Mouse (Mus musculus) kidney, adult 11 months (tissue): ENCODE data around the gene Dact2.

Experiments used
- DNase-seq: peaks from one replicate; pipeline ENCODE4 v3.0.0; 2022

Gene Dact2

DNA sequence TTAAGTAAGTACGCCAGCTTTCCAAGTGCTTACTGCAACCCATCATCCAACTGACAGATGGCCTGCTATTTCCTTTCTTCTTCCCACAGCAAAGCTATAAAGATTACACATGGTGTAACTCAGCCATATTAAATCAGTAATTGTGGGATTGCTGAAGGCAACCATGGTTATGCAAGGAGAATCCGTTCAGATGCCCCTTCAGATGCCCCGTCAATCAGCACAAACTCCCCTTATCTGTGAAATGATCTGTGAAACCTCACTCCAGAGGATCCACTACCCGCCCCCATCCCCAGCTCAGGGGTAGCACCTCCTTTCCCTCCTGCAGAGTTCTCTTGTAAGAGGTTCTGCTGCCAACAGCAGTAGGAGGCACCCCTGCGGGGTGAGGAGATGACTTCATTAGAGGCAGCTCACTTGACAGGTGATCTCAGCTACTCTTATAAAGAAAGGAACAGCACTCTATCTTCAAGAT, 3.0 kb upstream of the Dact2 start:
- DNase-seq, result no peak

GRCm38 (mm10) chr17:14206062-14206461, 2.0 kb upstream of the Dact2 start:
- peak; percentile 56 for DNase-seq

- no peak for DNase-seq
Observed at GRCm38 (mm10) chr17:14205236-14205635, 1.1 kb upstream of the Dact2 start.

DNA sequence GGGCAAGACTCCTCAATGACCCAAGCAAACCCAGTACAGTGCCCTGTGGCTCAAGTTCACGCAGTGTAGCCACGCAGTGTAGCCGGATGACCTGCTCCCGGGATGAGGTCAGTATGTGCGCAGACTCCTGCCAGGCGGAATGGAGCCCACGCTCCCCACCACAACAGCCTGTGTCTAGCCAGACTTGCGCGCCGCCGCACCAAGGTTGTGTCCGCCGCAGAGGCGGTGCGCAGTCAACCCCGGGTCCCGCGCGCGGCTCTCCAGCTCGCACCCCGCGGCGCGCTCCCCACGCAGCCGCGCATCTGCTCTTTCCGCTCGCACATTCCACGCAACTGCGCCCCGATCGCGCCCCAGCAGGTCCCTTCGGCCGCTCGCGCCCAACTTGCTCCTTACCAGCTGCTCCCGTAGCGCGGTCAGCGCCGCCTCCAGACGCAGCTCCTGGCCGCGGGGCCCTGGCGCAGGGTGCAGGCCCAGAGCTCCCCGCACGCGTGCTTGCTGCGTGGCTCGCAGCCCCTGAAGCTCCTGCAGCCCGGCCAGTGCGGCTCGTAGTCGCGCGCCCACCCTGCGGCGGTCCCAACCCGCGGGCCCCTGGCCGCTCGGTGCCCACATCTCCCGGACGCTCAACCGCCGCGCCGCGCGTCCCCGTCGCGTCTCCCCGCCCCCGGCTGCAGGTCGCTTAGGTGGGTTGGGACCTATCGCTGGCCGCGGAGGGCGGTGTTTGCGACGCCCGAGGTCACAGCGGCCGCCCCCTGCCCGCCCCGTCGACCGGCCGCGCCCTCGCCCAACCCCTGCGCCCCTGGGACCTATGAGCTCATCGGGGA, 773 bp downstream of the Dact2 start:
- DNase-seq, result peak; percentile 76

DNA sequence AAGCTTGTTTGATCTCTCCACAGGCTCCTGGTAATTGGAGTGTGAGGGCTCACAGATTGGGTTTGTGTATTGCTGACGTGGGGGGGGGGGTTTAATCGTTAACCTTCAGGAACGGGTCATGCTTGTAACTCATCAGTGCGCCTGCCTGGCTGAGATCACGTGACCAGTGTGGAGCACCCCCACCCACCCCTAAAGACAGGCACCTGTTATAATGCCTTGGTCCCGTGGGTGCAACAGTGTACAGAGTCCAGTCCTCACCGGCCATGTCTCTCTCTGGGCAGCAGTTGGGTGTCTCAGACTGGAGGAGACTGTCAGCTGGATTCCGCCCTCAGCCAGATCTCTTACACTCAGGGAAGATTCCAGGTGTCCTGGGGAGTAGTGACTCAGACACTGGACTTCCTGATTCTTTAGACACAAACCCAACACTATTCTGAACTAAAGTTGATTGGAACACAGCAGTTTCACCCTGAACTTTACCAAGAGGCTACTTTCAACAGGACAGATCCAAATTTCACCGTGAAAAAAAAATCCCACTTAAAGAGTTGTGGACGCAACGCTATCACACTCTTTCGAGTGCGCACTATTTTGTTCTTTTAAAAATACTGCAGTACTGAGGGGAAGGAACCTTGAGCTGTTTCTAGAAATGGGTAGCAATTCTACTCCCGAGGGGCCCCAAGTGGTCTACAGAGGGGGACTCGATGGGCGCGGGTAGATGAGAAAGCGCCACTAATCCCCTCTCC, 1.6 kb downstream of the Dact2 start:
- peak; percentile 92 for DNase-seq

GRCm38 (mm10) chr17:14201281-14201787, 2.8 kb downstream of the Dact2 start:
- peak; percentile 59 for DNase-seq

DNA sequence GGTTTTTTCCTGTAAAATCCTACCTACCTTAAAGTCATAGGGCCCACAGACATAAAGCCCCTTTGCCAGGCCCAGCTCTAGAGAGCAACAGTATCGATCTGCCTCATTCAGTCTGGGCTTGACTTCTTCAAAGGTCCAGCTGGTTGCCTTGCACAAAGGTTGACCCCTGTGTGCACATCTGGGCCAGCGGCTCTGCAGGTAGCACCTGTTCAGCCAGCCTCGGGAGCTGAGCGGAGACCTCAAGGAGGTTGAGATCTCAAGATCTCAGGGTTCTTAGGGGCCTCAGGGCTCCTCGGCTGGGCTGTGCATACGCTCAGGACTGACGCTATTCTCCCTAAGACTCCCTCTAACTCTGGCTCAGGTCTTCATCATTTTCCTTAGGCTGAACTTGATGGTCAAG, 3.9 kb downstream of the Dact2 start:
- no peak for DNase-seq

- DNase-seq, result no peak
Observed at GRCm38 (mm10) chr17:14199621-14200020, 4.5 kb downstream of the Dact2 start.

DNA sequence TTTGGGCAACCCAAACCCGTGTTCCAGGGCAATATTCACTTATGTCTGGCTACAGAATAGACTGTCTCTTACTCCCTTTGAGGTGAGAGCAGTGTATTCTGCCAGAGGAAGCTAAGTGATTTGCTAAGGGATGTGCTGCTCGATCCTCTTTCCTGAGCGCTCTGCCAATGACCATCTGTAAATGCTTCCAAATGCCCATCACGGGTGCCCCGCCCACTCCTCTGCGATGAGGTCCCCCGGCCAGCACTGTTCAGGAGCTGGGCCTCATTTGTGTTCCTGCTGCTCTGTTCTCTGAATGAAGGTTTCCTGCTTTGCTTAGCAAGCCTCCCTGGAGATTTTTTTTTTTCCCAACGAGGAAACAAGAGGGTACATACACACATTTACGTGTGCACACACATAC, 11.2 kb downstream of the Dact2 start:
- DNase-seq, result no peak

DNA sequence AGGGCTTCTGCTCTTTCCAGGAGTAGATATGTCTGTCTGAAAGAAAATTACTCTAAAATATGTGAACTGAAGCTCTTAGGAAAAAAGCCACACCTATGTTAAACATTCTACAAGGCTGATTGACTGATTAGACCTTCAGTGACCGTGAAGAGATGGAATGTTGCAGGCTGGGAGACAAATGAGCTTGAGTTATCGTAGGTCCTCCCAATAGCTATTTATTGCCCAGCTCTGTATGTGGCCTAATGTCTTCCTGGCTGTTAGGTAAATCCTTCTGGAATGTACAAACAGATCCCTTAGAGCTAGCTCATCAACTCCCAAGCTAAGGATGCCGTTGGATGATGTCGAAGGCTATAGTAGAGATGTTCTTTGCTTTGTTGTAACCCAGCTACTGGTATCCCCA, 11.7 kb downstream of the Dact2 start:
- DNase-seq, result no peak

DNA sequence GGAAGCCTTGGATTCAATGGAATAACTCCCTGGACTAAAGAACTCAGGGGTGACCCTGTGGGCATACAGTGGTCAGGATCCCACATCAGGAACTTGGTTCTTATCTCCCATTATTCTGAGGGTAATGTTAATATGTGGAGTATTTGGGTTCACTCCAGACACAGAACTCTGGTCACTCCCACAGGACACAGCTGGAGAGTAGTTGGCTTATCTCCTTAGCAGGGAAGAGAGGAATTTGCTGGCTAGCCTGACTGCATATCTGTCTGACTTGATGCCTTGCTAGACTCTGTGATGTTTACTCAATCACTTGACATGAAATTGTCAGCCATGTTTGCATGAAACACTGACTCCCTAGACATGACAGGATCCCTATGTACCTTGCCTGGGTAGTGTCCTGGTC, 15.6 kb downstream of the Dact2 start:
- DNase-seq, result no peak

DNA sequence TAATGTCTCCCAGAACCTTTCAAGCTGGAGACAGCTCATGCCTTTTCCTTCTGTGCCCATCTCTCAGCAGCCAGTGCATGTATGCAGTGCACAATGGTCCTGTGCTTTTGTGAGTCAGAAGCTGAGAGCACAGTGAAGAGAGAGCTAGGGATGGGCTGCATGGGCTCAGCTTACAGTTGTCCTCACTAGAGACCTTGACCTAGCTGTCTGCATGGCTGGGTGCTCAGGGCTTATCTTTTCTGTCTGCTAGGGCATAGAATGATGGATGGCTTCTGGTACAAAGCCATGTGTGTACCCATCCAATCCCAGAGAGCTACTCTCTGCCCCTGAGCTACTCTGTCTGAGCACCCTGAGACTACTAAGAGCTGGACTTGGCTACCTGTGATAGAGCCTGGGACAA, 17.0 kb downstream of the Dact2 start:
- DNase-seq, result no peak

DNA sequence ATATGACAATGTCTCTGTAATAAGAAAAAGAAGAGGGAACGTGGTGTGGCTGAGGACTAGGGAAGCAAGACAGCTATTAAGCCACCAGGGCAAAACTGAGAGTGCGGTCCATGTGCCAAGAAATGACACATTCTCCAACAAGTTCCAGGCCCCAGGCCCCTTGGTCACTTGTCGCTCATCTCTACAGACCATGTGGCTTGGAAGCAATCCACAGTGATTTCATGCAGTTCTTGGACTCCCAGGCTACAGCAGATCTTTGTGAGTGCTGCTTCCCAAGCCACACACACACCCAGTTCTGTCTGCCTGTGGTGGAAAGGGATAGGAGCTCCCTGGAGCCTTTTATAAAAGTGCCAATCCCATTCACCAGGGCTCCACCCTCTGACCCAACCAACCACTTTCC, 17.9 kb downstream of the Dact2 start:
- no peak for DNase-seq

GRCm38 (mm10) chr17:14184192-14184814, 19.8 kb downstream of the Dact2 start:
- DNase-seq, result no peak

GRCm38 (mm10) chr17:14183717-14184116, 20.4 kb downstream of the Dact2 start:
- no peak for DNase-seq

GRCm38 (mm10) chr17:14182860-14183259, 21.2 kb downstream of the Dact2 start:
- DNase-seq, result no peak

DNA sequence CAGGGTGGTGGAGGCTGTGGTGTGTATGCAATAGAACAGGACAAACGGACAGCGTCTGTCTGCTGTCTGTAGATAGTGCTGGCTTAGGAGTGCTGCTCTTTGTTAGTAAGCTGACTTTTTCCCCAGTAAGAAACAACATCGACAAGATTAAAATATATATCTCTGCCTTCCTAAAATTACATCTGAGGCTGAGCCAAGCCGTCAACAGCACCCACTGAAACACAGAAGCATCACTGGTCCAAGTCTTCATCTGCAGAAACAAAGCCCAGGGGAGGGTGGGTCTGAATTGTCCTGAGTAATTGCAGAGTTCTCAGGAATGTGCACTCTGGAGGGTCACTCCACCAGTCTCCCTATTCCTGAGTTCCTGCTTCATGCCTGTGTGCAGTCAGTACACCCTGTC, 25.2 kb downstream of the Dact2 start:
- DNase-seq, result no peak

GRCm38 (mm10) chr17:14178475-14178874, 25.6 kb downstream of the Dact2 start:
- DNase-seq, result peak; percentile 78

GRCm38 (mm10) chr17:14178049-14178448, 26.1 kb downstream of the Dact2 start:
- no peak for DNase-seq

- no peak for DNase-seq
Observed at GRCm38 (mm10) chr17:14177018-14177417, 27.1 kb downstream of the Dact2 start.

- DNase-seq, result no peak
Observed at GRCm38 (mm10) chr17:14175704-14176103, 28.4 kb downstream of the Dact2 start.

- DNase-seq, result no peak
Observed at GRCm38 (mm10) chr17:14175019-14175418, 29.1 kb downstream of the Dact2 start.

DNA sequence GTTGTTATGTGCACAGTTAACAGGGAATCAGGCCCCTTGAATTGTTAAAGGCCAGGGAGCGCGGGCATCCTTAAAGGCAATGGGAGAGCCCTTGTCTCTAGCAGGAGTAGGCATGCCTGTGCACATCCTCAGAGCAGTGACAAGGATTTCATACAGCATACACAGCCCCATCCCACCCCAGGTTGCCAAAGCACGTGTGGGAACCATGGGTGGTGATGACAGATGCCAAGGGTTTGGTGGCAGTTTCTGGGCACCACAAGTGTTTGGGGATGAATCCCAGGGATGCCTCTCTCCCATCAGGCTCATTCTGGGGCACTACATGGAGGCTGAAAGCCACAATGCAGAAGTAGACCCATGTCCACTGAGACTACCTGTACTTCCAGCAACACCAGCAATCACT, 29.7 kb downstream of the Dact2 start:
- DNase-seq, result no peak

GRCm38 (mm10) chr17:14173459-14173858, 30.6 kb downstream of the Dact2 start:
- DNase-seq, result no peak
